Mouse (Mus musculus) forebrain, embryonic 15.5 days (tissue): ENCODE data around the gene Klf15. TPM values are rescaled to one million over a fixed set of nuclear protein-coding genes. Genes with fewer than 3 reads are reported as not detected.

Source experiments
- ATAC-seq: fragments of 200-750 bp; cut with Nextera tagmentation; replicated peaks from 2 replicates; pipeline ENCODE4 v1.8.0; 2017; ENCODE audit warnings: mild to moderate bottlenecking, moderate TSS enrichment, moderate library complexity
- H3K27ac ChIP-seq: fragments of 300-500 bp; sonication (generic); replicated peaks from 2 replicates; pipeline ENCODE4 v1.5.1; 2015; ENCODE audit warnings: mild to moderate bottlenecking, inconsistent platforms
- H3K27me3 ChIP-seq: fragments of 300-500 bp; sonication (generic); 2 replicates; pipeline ENCODE4 v1.6.1; 2015; ENCODE audit warnings: inconsistent platforms
- H3K36me3 ChIP-seq: fragments of 300-500 bp; sonication (generic); 2 replicates; pipeline ENCODE4 v1.6.1; 2015; ENCODE audit warnings: mild to moderate bottlenecking, inconsistent platforms
- H3K4me1 ChIP-seq: fragments of 300-500 bp; sonication (generic); 2 replicates; pipeline ENCODE4 v1.6.1; 2015; ENCODE audit warnings: inconsistent platforms
- H3K4me2 ChIP-seq: fragments of 300-500 bp; sonication (generic); replicated peaks from 2 replicates; pipeline ENCODE4 v1.6.1; 2015; ENCODE audit warnings: mild to moderate bottlenecking, inconsistent platforms
- H3K4me3 ChIP-seq: fragments of 300-500 bp; sonication (generic); 2 replicates; pipeline ENCODE4 v1.5.1; 2015; ENCODE audit warnings: mild to moderate bottlenecking, inconsistent platforms
- H3K9ac ChIP-seq: fragments of 300-500 bp; sonication (generic); replicated peaks from 2 replicates; pipeline ENCODE4 v1.6.1; 2015; ENCODE audit warnings: mild to moderate bottlenecking, inconsistent platforms
- H3K9me3 ChIP-seq: fragments of 300-500 bp; sonication (generic); 2 replicates; pipeline ENCODE4 v1.6.1; 2016; ENCODE audit warnings: inconsistent platforms
- WGBS: fragments of 180-500 bp; shearing (Covaris S2); methylation state at CpG from one replicate; pipeline ENCODE4 v1.1.7; 2015; ENCODE audit warnings: mixed read lengths; 5-methylcytosine and 5-hydroxymethylcytosine counted together
- polyA plus RNA-seq: library from polyadenylated mRNA; unstranded; fragments of >200 nt; fragmentation: Nextera tagmentation; extraction: Ambion mirVana; gene quantifications from 2 replicates; pipeline ENCODE4 v1.2.1, GENCODE M21; 2015

Gene Klf15
- polyA plus RNA-seq, 1 experiment from 2014 or later: 12.9 TPM

GRCm38 (mm10) chr6:90496217-90496616 lies 33.8 kb downstream of the Klf15 start:
- Histone ChIP-seq H3K36me3 (no peaks in the 10 kb centered on the region), H3K27me3 (no peaks in the 10 kb centered on the region), H3K4me1 (peaks cover 26% of the 10 kb centered on the region), H3K27ac (no peak overlapping the region), H3K9me3 (no peaks in the 10 kb centered on the region), H3K4me2 (no peak overlapping the region), H3K4me3 (no peak overlapping the region), H3K9ac (no peak overlapping the region)
- 68% methylated on average over 3 of the region's 3 CpGs for whole genome bisulfite sequencing
- no peak for ATAC-seq

- Histone ChIP-seq H3K4me1 (peaks cover 25% of the 10 kb centered on the region), H3K36me3 (no peaks in the 10 kb centered on the region), H3K9me3 (no peaks in the 10 kb centered on the region), H3K9ac (no peak overlapping the region), H3K27ac (no peak overlapping the region), H3K27me3 (no peaks in the 10 kb centered on the region), H3K4me3 (no peak overlapping the region), H3K4me2 (no peak overlapping the region)
- 30% methylated on average over 4 of the region's 4 CpGs for WGBS
- ATAC-seq: no peak; the same call in 1 of the 2 replicates
Observed at GRCm38 (mm10) chr6:90499509-90499908, 37.1 kb downstream of the Klf15 start.

GRCm38 (mm10) chr6:90501222-90501940 lies 39.0 kb downstream of the Klf15 start:
- Histone ChIP-seq H3K4me3 (no peak overlapping the region), H3K9ac (no peak overlapping the region), H3K27me3 (no peaks in the 10 kb centered on the region), H3K4me2 (no peak overlapping the region), H3K9me3 (no peaks in the 10 kb centered on the region), H3K27ac (no peak overlapping the region), H3K36me3 (no peaks in the 10 kb centered on the region), H3K4me1 (peaks cover 25% of the 10 kb centered on the region)
- no peak for ATAC-seq
- WGBS: 78% methylated on average over 8 of the region's 8 CpGs

DNA sequence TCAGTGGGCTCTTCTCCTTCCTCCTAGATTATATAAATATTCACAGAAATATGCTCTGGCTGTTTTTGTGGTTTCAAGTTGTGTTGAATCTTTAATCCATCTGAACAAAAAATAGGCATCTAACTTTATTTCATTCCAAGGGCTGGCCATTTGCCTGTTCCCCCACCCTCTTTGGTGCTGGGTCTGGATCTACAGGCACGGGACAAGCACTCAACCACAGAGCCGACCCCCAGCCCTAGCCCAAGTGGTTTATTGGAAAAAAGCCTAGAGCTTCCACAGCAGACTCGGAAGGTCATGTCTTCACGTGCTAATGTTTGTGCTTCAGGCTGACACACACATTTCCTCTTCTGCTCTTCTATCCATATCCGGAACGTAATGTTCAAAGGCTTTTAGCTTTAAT lies 43.5 kb downstream of the Klf15 start:
- ATAC-seq: no peak
- Histone ChIP-seq H3K36me3 (no peaks in the 10 kb centered on the region), H3K4me1 (peaks cover 38% of the 10 kb centered on the region), H3K27ac (peak overlapping the region; percentile 76), H3K9ac (no peak overlapping the region), H3K27me3 (no peaks in the 10 kb centered on the region), H3K9me3 (no peaks in the 10 kb centered on the region), H3K4me3 (no peak overlapping the region), H3K4me2 (no peak overlapping the region)
- 49% methylated on average over 6 of the region's 6 CpGs for WGBS

DNA sequence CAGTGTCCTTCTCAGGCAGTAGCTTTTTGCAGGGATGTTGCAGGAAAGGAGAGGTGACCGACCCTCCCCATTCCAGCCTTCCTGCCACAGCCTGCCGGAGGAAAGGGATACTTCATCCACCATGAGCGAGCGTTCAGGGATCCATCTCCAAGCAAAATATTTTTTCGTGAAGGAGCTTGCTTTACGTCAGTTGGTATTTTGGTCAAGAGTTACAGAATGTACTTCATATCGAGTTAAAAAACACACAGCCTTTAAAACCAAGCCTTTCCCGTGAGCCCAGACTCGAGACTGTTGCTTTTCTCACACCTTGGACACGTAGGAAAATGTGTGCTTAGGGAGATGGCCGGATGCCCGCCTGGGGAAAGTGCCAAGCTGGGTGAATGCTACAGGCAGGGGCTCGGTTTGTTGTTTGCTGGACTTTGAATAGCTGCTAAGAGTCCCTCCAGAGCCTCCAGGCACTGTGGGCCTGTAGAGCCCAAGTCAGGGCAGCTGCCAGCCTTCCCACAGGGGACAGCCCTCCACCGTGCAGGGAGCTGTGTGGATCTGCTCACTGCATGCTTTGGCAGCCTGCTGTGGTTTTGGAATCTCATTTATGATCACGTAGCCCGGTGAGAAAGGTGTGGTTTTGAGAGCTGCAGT lies 44.4 kb downstream of the Klf15 start:
- 36% methylated on average over 16 of the region's 16 CpGs for WGBS
- H3K27me3 ChIP-seq: no peaks in the 10 kb centered on the region

DNA sequence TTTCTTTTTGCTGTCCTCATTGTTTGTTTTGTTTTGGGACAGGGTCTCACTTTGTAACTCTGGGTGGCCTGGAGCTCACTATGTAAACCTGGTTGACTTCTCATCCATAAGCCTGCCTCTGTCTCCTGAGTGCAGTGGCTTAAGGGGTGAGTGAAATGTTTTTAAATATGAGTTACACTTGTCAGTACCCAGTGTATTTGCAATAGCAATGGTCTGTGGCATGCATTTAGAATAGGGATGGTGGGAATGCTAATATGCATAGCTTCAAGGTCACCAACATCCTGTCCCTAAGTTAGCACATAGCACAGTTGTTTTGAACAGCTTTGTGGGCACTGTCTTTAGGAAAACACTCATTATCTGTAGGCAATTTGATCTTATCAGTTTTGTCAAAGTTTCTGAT lies 45.1 kb downstream of the Klf15 start:
- no peaks in the 10 kb centered on the region for H3K9me3 ChIP-seq
- H3K4me3 ChIP-seq: no peak overlapping the region
- no peak overlapping the region for H3K9ac ChIP-seq
- H3K4me2 ChIP-seq: 0 out of 2 replicates have a peak overlapping the region, but pooled peaks have one; percentile 13
- H3K36me3 ChIP-seq: no peaks in the 10 kb centered on the region
- H3K4me1 ChIP-seq: peaks cover 38% of the 10 kb centered on the region
- no peaks in the 10 kb centered on the region for H3K27me3 ChIP-seq
- H3K27ac ChIP-seq: peak overlapping the region; percentile 76
- ATAC-seq: no peak

More for the DNA sequence above, 44.4 kb downstream of the Klf15 start:
- Histone ChIP-seq H3K9me3 (no peaks in the 10 kb centered on the region), H3K27ac (peak overlapping the region; percentile 76), H3K4me2 (0 out of 2 replicates have a peak overlapping the region, but pooled peaks have one; percentile 13), H3K9ac (no peak overlapping the region), H3K4me1 (peaks cover 38% of the 10 kb centered on the region), H3K4me3 (no peak overlapping the region), H3K36me3 (no peaks in the 10 kb centered on the region)
- ATAC-seq: peak; percentile 93

DNA sequence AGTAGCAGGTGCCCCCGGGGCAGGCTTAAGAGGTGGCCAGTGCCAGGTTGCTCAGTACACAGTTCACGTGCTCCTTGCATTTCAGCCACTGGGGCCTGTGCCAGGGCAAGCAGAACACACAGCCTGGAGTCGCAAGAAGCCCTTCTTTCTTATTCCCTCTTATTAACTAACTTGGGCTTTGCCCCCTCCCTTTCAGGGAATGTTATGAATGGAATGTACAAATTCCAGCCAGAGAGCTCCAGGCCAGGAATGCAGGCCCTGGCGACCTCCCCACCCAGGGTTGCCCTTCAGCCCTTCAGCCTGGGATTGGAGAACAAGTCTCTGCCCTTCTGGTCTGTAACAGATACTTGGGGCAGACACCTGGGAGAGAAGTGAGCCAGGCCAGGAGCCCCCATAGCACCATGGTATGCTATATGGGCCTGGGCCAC lies 45.8 kb downstream of the Klf15 start:
- H3K27me3 ChIP-seq: no peaks in the 10 kb centered on the region
- no peak overlapping the region for H3K9ac ChIP-seq
- 19% methylated on average over 4 of the region's 4 CpGs for WGBS
- no peak overlapping the region for H3K4me2 ChIP-seq
- peaks cover 38% of the 10 kb centered on the region for H3K4me1 ChIP-seq
- no peak overlapping the region for H3K4me3 ChIP-seq
- peak overlapping the region; percentile 76 for H3K27ac ChIP-seq
- ATAC-seq: peak; percentile 82
- H3K36me3 ChIP-seq: no peaks in the 10 kb centered on the region
- H3K9me3 ChIP-seq: no peaks in the 10 kb centered on the region

DNA sequence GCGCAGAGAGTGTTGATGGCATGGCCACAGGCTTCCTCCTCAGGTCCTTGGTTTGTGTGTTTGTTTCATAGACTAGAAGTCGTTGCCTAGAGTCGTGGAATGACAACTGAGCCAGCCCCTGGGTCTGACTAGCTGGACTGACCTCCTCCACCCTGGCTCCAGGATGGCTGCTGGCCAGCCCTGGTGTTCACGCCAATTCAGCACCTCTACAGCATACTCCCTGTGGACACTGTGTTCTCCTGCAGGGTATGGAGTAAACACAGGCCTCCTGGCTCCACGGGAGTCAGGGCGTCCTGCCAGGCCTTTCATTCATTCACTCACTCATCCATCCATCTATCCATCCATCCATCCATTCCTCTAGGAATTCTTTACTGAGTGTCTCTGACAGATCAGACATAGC lies 46.7 kb downstream of the Klf15 start:
- no peak overlapping the region for H3K9ac ChIP-seq
- WGBS: 66% methylated on average over 6 of the region's 6 CpGs
- H3K9me3 ChIP-seq: no peaks in the 10 kb centered on the region
- ATAC-seq: no peak
- no peak overlapping the region for H3K4me2 ChIP-seq
- peak overlapping the region; percentile 22; the same call in 1 of the 2 replicates for H3K27ac ChIP-seq
- no peaks in the 10 kb centered on the region for H3K27me3 ChIP-seq
- peaks cover 38% of the 10 kb centered on the region for H3K4me1 ChIP-seq
- H3K4me3 ChIP-seq: no peak overlapping the region
- no peaks in the 10 kb centered on the region for H3K36me3 ChIP-seq

DNA sequence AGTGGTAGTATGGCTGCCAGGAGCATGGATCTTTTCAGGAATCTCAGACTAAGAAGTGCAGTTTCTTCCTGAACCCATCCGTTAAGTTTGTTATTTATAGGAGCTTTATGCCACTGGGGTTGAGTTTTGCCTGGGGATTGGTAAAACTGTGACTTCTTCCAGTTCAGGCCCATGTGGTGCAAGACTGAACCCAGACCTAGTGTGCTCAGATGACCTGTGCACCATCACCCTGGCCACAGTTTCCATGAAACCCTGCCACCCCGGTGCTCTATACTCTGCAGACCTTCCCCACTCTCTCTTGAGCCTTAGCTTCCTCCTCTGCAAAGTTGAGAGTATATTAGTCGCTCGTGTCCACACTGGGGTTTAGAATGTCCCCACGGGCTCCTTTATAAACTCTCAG lies 50.0 kb downstream of the Klf15 start:
- H3K4me3 ChIP-seq: no peak overlapping the region
- H3K27me3 ChIP-seq: no peaks in the 10 kb centered on the region
- WGBS: 87% methylated on average over 5 of the region's 5 CpGs
- peaks cover 18% of the 10 kb centered on the region for H3K4me1 ChIP-seq
- no peak overlapping the region for H3K4me2 ChIP-seq
- no peak for ATAC-seq
- H3K9me3 ChIP-seq: no peaks in the 10 kb centered on the region
- H3K9ac ChIP-seq: no peak overlapping the region
- no peak overlapping the region for H3K27ac ChIP-seq
- no peaks in the 10 kb centered on the region for H3K36me3 ChIP-seq

- H3K9me3 ChIP-seq: no peaks in the 10 kb centered on the region
- no peak overlapping the region for H3K4me2 ChIP-seq
- ATAC-seq: no peak
- WGBS: 82% methylated on average over 5 of the region's 5 CpGs
- no peaks in the 10 kb centered on the region for H3K27me3 ChIP-seq
- no peak overlapping the region for H3K27ac ChIP-seq
- no peak overlapping the region for H3K9ac ChIP-seq
- no peak overlapping the region for H3K4me3 ChIP-seq
- H3K4me1 ChIP-seq: peaks cover 10% of the 10 kb centered on the region
- no peaks in the 10 kb centered on the region for H3K36me3 ChIP-seq
Observed at GRCm38 (mm10) chr6:90513074-90513856, 50.9 kb downstream of the Klf15 start.

DNA sequence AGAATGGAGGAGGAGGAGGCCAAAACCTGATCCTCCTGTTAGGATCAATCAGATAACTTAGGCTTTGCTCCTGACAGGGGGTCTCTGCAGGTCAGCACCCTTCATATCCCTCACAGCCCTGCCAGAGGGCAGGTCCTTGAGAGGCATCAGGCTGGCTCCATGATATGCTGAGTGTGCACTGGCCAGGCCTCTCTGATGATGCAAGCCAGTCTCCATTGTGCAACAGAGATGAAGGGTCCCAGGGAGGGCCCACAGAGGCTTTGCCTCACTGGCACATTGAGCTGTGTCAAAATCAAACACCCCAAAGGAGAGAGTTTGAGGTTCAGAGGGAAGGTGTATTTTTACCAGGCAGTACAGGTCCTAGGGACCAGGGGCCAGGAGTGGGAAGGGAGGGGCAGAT lies 52.0 kb downstream of the Klf15 start:
- Histone ChIP-seq H3K4me2 (no peak overlapping the region), H3K9me3 (no peaks in the 10 kb centered on the region), H3K27ac (no peak overlapping the region), H3K4me3 (no peak overlapping the region), H3K36me3 (no peaks in the 10 kb centered on the region), H3K27me3 (no peaks in the 10 kb centered on the region), H3K4me1 (no peaks in the 10 kb centered on the region), H3K9ac (no peak overlapping the region)
- ATAC-seq: no peak

DNA sequence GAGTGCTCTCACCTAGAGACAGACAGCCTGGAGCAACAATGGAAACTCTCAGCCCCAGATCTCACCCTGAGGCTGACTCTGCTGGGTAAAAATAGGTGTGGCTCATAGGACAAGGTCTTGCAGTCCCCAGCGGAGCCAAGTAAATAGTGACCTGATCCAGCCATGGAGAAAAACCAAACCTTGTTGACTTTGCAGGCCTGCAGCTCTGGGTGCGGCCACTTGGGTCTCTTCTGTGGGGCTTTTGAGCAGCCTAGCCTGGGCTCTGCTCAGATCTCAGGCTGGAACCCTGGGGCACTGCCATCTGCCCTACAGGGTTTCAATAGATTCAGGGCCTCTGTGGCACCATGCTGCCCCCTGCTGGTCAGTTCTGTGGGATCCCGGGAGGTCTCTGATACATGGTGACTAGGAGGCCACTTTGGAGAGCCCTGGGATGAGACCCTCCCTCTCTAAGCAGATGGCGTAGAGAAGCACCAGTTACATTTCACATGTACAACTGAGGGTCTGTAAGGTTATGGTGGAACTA lies 52.6 kb downstream of the Klf15 start:
- Histone ChIP-seq H3K9ac (no peak overlapping the region), H3K4me2 (no peak overlapping the region), H3K36me3 (no peaks in the 10 kb centered on the region), H3K4me3 (no peak overlapping the region), H3K4me1 (no peaks in the 10 kb centered on the region), H3K27ac (no peak overlapping the region), H3K27me3 (no peaks in the 10 kb centered on the region), H3K9me3 (no peaks in the 10 kb centered on the region)
- ATAC-seq: peak; percentile 78
- WGBS: 46% methylated on average over 4 of the region's 4 CpGs
